ENCODE assay signal across 8 mouse cellular contexts in the genomic region with DNA sequence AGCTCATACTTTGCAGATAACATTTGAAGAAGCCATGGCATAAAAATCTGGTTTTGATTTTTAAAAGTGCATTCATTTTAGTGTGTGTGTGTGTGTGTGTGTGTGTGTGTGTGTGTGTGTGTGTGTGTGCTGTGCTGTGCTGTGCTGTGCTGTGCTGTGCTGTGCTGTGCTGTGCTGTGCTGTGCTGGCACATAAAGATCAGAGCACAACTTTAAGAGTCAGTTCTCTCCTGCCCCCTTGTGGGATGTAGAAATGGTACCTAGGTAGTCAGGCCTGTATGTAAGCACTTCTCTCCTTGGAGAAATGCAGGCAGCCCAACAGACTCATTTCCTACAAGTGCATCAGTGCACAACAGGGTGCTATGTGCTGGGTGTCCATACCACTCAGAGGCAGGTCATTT.
DNase-seq lines count a peak whose midpoint lies in the region; ATAC-seq lines count a peak whose summit lies in the region.

No protein-coding gene starts in this region.

- no peak overlapping the region for H3K4me2 ChIP-seq in neural tube, embryonic 11.5 days (ENCODE audit: low read depth)
- no peak overlapping the region for H3K4me2 ChIP-seq in heart, embryonic 11.5 days
- no peak overlapping the region for H3K4me2 ChIP-seq in stomach, embryonic 14.5 days (replicated peaks; ENCODE audit: low read depth, low read length)

- ATAC-seq in neural tube, embryonic 11.5 days (ENCODE audit: insufficient read depth, low FRiP score, low TSS enrichment), result peak; percentile 74
- 0 out of 2 replicates have a peak, but pooled peaks have one; percentile 35 for ATAC-seq in heart, embryonic 11.5 days (replicated peaks; ENCODE audit: insufficient number of reproducible peaks, low FRiP score, low TSS enrichment)
- ATAC-seq in stomach, embryonic 14.5 days (ENCODE audit: insufficient number of reproducible peaks, insufficient read depth, low FRiP score, low read depth), result 0 out of 2 replicates have a peak, but pooled peaks have one; percentile 38

- no peaks in the 10 kb centered on the region for H3K27me3 ChIP-seq in neural tube, embryonic 11.5 days (ENCODE audit: control insufficient read depth, insufficient read depth, low read length)
- no peaks in the 10 kb centered on the region for H3K27me3 ChIP-seq in heart, embryonic 11.5 days (ENCODE audit: control insufficient read depth, insufficient read depth, low read length)
- H3K27me3 ChIP-seq in stomach, embryonic 14.5 days (ENCODE audit: control insufficient read depth, insufficient read depth, low read length), result no peaks in the 10 kb centered on the region

- no peak overlapping the region for H3K27ac ChIP-seq in neural tube, embryonic 11.5 days (ENCODE audit: low read depth, low read length)
- H3K27ac ChIP-seq in heart, embryonic 11.5 days (ENCODE audit: low read depth, low read length), result no peak overlapping the region
- H3K27ac ChIP-seq in stomach, embryonic 14.5 days (ENCODE audit: low read length), result no peak overlapping the region

- peak; percentile 29 for DNase-seq in neural tube, embryonic 11.5 days (ENCODE audit: low spot score)
- DNase-seq in neural tube, embryonic 10.5 days (ENCODE audit: extremely low spot score, low spot score), result no peak
- peak; percentile 79 to 85 for DNase-seq in cerebellum, postnatal 10 days
- DNase-seq in kidney, postnatal 4 days, result peak; percentile 68 to 70
- DNase-seq in lung, postnatal 10 days, result peak; percentile 47
- no peak for DNase-seq in thymus, adult 18-20 months

- no peak overlapping the region for H3K9ac ChIP-seq in neural tube, embryonic 11.5 days (ENCODE audit: low read length)
- no peak overlapping the region for H3K9ac ChIP-seq in heart, embryonic 11.5 days (ENCODE audit: low read depth, low read length)
- no peak overlapping the region for H3K9ac ChIP-seq in stomach, embryonic 14.5 days (replicated peaks; ENCODE audit: low read depth, low read length)

- no peaks in the 10 kb centered on the region for H3K9me3 ChIP-seq in neural tube, embryonic 11.5 days (ENCODE audit: control insufficient read depth, low read length)
- H3K9me3 ChIP-seq in heart, embryonic 11.5 days (replicated peaks; ENCODE audit: control insufficient read depth, low read length), result no peaks in the 10 kb centered on the region
- no peaks in the 10 kb centered on the region for H3K9me3 ChIP-seq in stomach, embryonic 14.5 days (ENCODE audit: control insufficient read depth, low read depth, low read length)

- no peaks in the 10 kb centered on the region for H3K36me3 ChIP-seq in neural tube, embryonic 11.5 days (ENCODE audit: control insufficient read depth, insufficient read depth, low read length)
- H3K36me3 ChIP-seq in heart, embryonic 11.5 days (ENCODE audit: control insufficient read depth, insufficient read depth, low read length), result no peaks in the 10 kb centered on the region
- no peaks in the 10 kb centered on the region for H3K36me3 ChIP-seq in stomach, embryonic 14.5 days (ENCODE audit: control insufficient read depth, insufficient read depth, low read length)

- no peak overlapping the region for H3K4me3 ChIP-seq in neural tube, embryonic 11.5 days (ENCODE audit: low read depth, low read length)
- H3K4me3 ChIP-seq in heart, embryonic 11.5 days (ENCODE audit: low read depth, low read length), result no peak overlapping the region
- H3K4me3 ChIP-seq in stomach, embryonic 14.5 days (ENCODE audit: low read depth, low read length), result no peak overlapping the region

- no peaks in the 10 kb centered on the region for H3K4me1 ChIP-seq in neural tube, embryonic 11.5 days (ENCODE audit: control insufficient read depth, insufficient read depth, low read length)
- H3K4me1 ChIP-seq in heart, embryonic 11.5 days (ENCODE audit: control insufficient read depth, insufficient read depth, low read length), result 0 out of 2 replicates have a peak, but pooled peaks cover 3% of the 10 kb centered on the region
- H3K4me1 ChIP-seq in stomach, embryonic 14.5 days (ENCODE audit: control insufficient read depth, insufficient read depth, low read length), result no peaks in the 10 kb centered on the region

Comparison
In these comparisons a context has a peak if more than half of its experiments do, and no peak if none do; other contexts are left out.
1. DNase-seq: peak in neural tube, embryonic 11.5 days (single experiment), cerebellum, postnatal 10 days (2 of 2), kidney, postnatal 4 days (2 of 2) and lung, postnatal 10 days (single experiment); none in neural tube, embryonic 10.5 days (single experiment) and thymus, adult 18-20 months (0 of 2).
2. Peak in every context shown above with its lines, with median percentiles within 50 percentile points of each other: ATAC-seq.